Mouse (Mus musculus) cerebellum, postnatal 36 days (tissue): ENCODE data around the gene Olfr1243.
"Not testable (repeated sequence)": the region's sequence is repeated elsewhere in the genome, so short reads cannot be mapped to it uniquely, and the experiment has no call there.

Experiments
- DNase-seq, 2 experiments: peaks; one replicate each; pipeline ENCODE4 v3.0.0; 2021 to 2022; ENCODE audit warnings: mixed read lengths in 2 of 2

The Olfr1243 gene

GRCm38 (mm10) chr2:89531387-89531786 lies at the start of gene Olfr1243:
Gene Olfr1243 (minus strand): TSS chr2:89531487.
- no peak for DNase-seq

DNA sequence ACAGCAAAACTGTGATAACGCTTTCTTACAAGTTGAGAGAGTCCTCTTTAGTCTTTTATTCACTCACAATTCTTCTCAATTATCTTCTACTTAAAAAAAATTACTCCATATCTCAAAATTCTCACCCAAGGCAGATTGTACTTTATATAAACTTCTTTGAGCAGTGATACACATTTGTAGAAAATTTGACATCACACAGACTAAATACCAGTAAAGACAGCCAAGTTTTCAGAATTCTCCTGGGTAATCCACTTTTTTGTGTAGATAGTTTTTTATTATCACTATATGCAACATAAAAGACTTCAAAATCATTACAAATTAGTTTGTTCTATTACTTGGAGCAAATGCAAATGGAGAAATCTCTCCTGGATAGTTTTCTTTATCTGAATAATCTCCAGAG lies 47.1 kb upstream of the Olfr1243 start, which contains the start of gene Olfr1245:
Gene Olfr1245 (minus strand): TSS at position 101 of the 400 bp plus-strand sequence.
- DNase-seq: no peak

GRCm38 (mm10) chr2:89562706-89563105 lies 31.4 kb upstream of the Olfr1243 start:
- not testable (repeated sequence) for DNase-seq

GRCm38 (mm10) chr2:89544516-89544915 lies 13.2 kb upstream of the Olfr1243 start:
- no peak for DNase-seq

- no peak for DNase-seq
These were observed 8.6 kb upstream of the Olfr1243 start for GRCm38 (mm10) chr2:89539923-89540322.

DNA sequence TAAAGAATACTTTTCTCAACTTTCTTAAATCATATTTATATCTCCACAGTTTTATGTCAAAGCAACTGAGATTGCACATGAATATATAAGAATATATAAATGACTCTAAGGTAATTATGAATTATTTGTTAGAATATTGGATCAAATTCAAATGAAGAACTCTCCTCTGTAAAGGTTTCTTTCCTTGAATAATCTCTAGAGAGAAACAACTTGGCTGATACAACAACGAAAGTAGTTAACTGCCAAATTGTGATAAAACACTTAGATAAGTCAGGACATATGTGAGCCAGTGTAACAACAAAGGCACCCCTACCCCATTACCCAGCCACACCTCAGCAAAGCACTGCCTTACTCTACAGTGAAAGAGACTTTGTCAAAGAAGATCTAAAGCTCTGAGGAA lies 33.1 kb downstream of the Olfr1243 start, which contains the start of gene Olfr1242:
Gene Olfr1242 (minus strand): TSS at position 101 of the 400 bp plus-strand sequence.
- no peak for DNase-seq

DNA sequence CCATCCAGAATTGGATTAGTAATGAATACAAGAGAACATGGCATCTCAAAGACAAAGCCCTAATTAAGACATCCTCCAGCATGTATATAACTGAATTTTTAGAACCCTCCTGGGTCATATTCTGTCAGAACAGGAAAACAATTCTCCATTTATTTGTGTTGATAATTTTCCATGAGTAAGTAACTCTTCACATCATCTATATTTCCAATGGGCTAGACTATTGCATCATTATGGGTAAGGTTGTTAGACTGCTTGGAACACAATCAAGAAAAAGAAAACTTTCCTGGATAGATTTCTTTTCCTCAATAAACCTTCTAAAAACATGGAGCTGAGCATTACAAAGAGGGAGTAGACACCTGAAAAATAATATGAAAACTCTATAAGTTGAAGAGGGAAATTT lies 44.3 kb downstream of the Olfr1243 start, which contains the start of gene Olfr1241:
Gene Olfr1241 (minus strand): TSS at position 101 of the 400 bp plus-strand sequence.
- no peak for DNase-seq
